Mouse (Mus musculus) testis, adult 2 months (tissue): Measurements from ENCODE around the gene Kpnb1.

ENCODE experiments used
- CTCF ChIP-seq: fragments of 200-500 bp; IDR thresholded peaks from 2 replicates; pipeline ENCODE4 v1.5.1; 2012; ENCODE audit warnings: low read depth, mild to moderate bottlenecking, inconsistent platforms, low read length, moderate library complexity; ENCODE audit not compliant: control insufficient read depth, insufficient read depth, insufficient replicate concordance
- POLR2A ChIP-seq: fragments of 200-500 bp; IDR thresholded peaks from 2 replicates; pipeline ENCODE4 v1.6.1; 2012; ENCODE audit warnings: low read depth, mild to moderate bottlenecking, inconsistent platforms, low read length, moderate library complexity; ENCODE audit not compliant: control insufficient read depth

GRCm38 (mm10) chr11:97175499-97175898 lies 12.2 kb downstream of the Kpnb1 start:
- TF ChIP-seq CTCF (no peak), POLR2A (no peak)
